Mouse (Mus musculus) liver, embryonic 15.5 days (tissue): ENCODE measurements around the gene Gtf2f2. TPM values are rescaled to one million over a fixed set of nuclear protein-coding genes. Genes with fewer than 3 reads are reported as not detected.
A peak's percentile ranks its signal among the peaks of the same experiment; 100 is the strongest.

Source experiments
- ATAC-seq: fragments of 200-750 bp; cut with Nextera tagmentation; 2 replicates; pipeline ENCODE4 v1.8.0; 2017; ENCODE audit warnings: moderate number of reproducible peaks, mild to moderate bottlenecking, moderate library complexity; ENCODE audit not compliant: insufficient read depth
- H3K27ac ChIP-seq: fragments of 300-500 bp; sonication (generic); replicated peaks from 2 replicates; pipeline ENCODE4 v1.5.1; 2015; ENCODE audit warnings: mild to moderate bottlenecking, inconsistent platforms
- H3K27me3 ChIP-seq: fragments of 300-500 bp; sonication (generic); 2 replicates; pipeline ENCODE4 v1.6.1; 2015; ENCODE audit warnings: mild to moderate bottlenecking, inconsistent platforms
- H3K36me3 ChIP-seq: fragments of 300-500 bp; sonication (generic); replicated peaks from 2 replicates; pipeline ENCODE4 v1.6.1; 2015; ENCODE audit warnings: moderate library complexity, mild to moderate bottlenecking, inconsistent platforms
- H3K4me1 ChIP-seq: fragments of 300-500 bp; sonication (generic); replicated peaks from 2 replicates; pipeline ENCODE4 v1.6.1; 2015; ENCODE audit warnings: inconsistent platforms
- H3K4me2 ChIP-seq: fragments of 300-500 bp; sonication (generic); 2 replicates; pipeline ENCODE4 v1.6.1; 2015; ENCODE audit warnings: moderate library complexity, mild to moderate bottlenecking, inconsistent platforms
- H3K4me3 ChIP-seq: fragments of 300-500 bp; sonication (generic); replicated peaks from 2 replicates; pipeline ENCODE4 v1.5.1; 2015; ENCODE audit warnings: mild to moderate bottlenecking, inconsistent platforms
- H3K9ac ChIP-seq: fragments of 300-500 bp; sonication (generic); 2 replicates; pipeline ENCODE4 v1.6.1; 2015; ENCODE audit warnings: moderate library complexity, mild to moderate bottlenecking, inconsistent platforms
- H3K9me3 ChIP-seq: fragments of 300-500 bp; sonication (generic); replicated peaks from 2 replicates; pipeline ENCODE4 v1.6.1; 2016; ENCODE audit warnings: inconsistent platforms
- WGBS: fragments of 180-500 bp; shearing (Covaris S2); methylation state at CpG from one replicate; pipeline ENCODE4 v1.1.7; 2015; ENCODE audit warnings: mixed read lengths; ENCODE audit not compliant: insufficient replicate concordance; 5-methylcytosine and 5-hydroxymethylcytosine counted together
- polyA plus RNA-seq: library from polyadenylated mRNA; unstranded; fragments of >200 nt; fragmentation: Nextera tagmentation; extraction: Ambion mirVana; gene quantifications from 2 replicates; pipeline ENCODE4 v1.2.1, GENCODE M21; 2015

Gtf2f2 gene
- polyA plus RNA-seq, 1 experiment from 2014 or later = 19.4 TPM

DNA sequence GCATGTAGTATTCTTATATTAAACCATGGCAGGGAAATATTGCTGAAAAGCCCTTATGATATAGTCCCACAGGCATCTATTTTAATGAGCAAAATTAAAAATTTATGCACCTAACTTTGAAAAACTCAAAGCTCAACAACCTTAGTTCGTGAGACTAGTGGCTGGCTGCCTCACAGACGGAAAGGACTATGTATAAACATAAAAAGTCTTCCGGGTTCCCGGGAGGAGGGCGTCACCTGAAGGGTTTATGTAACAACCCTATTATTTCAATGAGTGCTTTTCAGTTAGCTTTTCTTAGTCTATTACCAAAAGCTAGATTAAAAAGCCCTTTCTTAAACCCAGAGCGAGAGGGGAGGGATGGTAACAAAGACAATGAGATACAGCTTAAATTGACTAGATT, 98.7 kb downstream of the Gtf2f2 start:
- H3K9me3 ChIP-seq = no peaks in the 10 kb centered on the region
- ATAC-seq = no peak
- H3K27ac ChIP-seq = 0 out of 2 replicates have a peak overlapping the region, but pooled peaks have one; percentile 15
- no peak overlapping the region for H3K4me3 ChIP-seq
- WGBS = 76% methylated on average over 6 of the region's 6 CpGs
- no peak overlapping the region for H3K9ac ChIP-seq
- no peak overlapping the region for H3K4me2 ChIP-seq
- 0 out of 2 replicates have a peak, but pooled peaks cover 3% of the 10 kb centered on the region for H3K36me3 ChIP-seq
- H3K27me3 ChIP-seq = no peaks in the 10 kb centered on the region
- H3K4me1 ChIP-seq = no peaks in the 10 kb centered on the region

DNA sequence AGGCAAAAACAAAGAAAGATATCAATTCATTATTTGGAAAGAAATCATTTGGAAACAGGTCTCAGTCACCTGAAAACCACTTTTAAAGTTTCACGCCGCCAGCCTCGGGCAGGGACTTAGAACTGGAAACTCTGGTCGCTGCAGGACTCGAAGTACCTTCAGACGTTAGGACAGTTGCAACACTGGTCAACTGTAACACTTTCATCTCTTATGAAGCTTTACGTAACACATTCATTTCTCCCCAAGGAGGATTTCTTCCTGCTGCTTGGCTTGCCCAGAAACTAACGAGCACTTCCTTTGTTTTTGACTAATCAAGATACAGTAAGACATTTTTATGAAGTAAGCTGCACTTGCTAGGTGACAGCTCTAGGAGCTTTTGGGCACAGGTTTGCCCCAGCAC, 103.7 kb downstream of the Gtf2f2 start:
- H3K4me1 ChIP-seq = no peaks in the 10 kb centered on the region
- H3K4me3 ChIP-seq = no peak overlapping the region
- no peaks in the 10 kb centered on the region for H3K27me3 ChIP-seq
- WGBS = 81% methylated on average over 8 of the region's 8 CpGs
- peaks cover 31% of the 10 kb centered on the region for H3K36me3 ChIP-seq
- H3K27ac ChIP-seq = no peak overlapping the region
- H3K9ac ChIP-seq = no peak overlapping the region
- no peak overlapping the region for H3K4me2 ChIP-seq
- H3K9me3 ChIP-seq = no peaks in the 10 kb centered on the region
- ATAC-seq = no peak

DNA sequence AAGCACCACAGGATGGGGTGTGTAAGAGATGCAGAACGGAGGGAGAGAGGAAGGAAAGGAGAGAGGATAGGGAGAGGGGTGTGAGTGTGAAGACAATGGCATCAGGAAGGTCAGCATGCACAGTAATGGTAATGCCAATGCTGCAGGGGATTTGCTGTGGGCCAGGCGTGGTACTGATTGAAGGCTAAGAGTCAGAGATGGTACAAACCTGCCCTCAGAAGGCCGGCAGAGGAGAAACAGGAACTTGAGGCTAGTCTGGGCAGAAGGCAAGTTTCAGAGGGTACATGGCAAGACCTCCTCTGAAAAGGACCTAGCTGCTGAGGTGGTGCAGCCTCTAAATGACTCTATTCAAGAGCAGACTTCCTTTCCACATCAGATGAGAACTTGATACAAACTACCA, 105.7 kb downstream of the Gtf2f2 start:
- Histone ChIP-seq H3K27me3 (no peaks in the 10 kb centered on the region), H3K9me3 (no peaks in the 10 kb centered on the region), H3K4me3 (no peak overlapping the region), H3K9ac (no peak overlapping the region), H3K4me2 (no peak overlapping the region), H3K27ac (no peak overlapping the region), H3K4me1 (0 out of 2 replicates have a peak, but pooled peaks cover 4% of the 10 kb centered on the region), H3K36me3 (peaks cover 34% of the 10 kb centered on the region)
- ATAC-seq = no peak
- 81% methylated on average over 3 of the region's 3 CpGs for WGBS

DNA sequence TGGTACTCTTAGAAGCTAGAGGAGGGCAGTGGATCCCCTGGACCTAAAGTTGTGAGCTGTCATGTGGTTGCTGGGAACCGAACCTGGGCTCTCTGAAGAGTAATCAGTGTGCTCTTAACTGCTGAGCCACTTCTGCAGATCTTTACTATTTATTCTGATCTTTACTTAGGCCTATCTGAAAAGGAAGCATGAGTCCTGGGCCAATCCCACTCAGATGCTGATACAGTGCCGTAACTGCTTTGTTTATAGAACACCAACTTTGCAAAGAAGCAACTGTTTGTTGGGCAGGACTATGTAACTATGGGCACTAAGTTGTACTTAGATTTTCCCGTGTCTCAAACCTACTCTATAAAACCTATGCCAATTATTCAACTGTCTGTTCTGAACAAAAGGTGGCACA, 107.5 kb downstream of the Gtf2f2 start:
- Histone ChIP-seq H3K9ac (no peak overlapping the region), H3K36me3 (peaks cover 34% of the 10 kb centered on the region), H3K27ac (no peak overlapping the region), H3K9me3 (no peaks in the 10 kb centered on the region), H3K4me1 (0 out of 2 replicates have a peak, but pooled peaks cover 8% of the 10 kb centered on the region), H3K4me3 (no peak overlapping the region), H3K4me2 (no peak overlapping the region), H3K27me3 (no peaks in the 10 kb centered on the region)
- ATAC-seq = no peak
- WGBS = 77% methylated on average over 3 of the region's 3 CpGs

DNA sequence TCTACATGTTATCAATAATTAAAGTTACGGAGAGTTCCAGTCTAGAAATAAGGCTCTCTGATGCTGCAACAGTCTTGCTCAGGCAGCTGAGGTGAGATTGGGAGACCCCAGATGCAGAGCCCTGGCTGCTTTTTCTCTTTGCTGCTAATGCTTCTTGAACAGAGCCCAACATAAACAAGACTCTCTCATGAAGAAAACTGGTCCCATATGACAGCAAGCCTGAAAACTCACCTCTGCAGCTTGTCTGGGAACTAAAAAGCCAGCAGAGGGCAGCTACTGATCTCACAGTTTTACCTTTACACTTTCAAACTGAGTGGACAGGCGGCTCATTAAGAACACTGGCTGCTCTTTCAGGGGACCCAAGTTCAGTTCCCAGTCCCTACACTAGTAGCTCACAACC, 108.7 kb downstream of the Gtf2f2 start:
- Histone ChIP-seq H3K9me3 (no peaks in the 10 kb centered on the region), H3K4me1 (0 out of 2 replicates have a peak, but pooled peaks cover 8% of the 10 kb centered on the region), H3K4me2 (no peak overlapping the region), H3K27me3 (no peaks in the 10 kb centered on the region), H3K9ac (no peak overlapping the region), H3K4me3 (no peak overlapping the region), H3K36me3 (peaks cover 38% of the 10 kb centered on the region), H3K27ac (no peak overlapping the region)
- 60% methylated on average over 2 of the region's 2 CpGs for WGBS
- ATAC-seq = no peak

DNA sequence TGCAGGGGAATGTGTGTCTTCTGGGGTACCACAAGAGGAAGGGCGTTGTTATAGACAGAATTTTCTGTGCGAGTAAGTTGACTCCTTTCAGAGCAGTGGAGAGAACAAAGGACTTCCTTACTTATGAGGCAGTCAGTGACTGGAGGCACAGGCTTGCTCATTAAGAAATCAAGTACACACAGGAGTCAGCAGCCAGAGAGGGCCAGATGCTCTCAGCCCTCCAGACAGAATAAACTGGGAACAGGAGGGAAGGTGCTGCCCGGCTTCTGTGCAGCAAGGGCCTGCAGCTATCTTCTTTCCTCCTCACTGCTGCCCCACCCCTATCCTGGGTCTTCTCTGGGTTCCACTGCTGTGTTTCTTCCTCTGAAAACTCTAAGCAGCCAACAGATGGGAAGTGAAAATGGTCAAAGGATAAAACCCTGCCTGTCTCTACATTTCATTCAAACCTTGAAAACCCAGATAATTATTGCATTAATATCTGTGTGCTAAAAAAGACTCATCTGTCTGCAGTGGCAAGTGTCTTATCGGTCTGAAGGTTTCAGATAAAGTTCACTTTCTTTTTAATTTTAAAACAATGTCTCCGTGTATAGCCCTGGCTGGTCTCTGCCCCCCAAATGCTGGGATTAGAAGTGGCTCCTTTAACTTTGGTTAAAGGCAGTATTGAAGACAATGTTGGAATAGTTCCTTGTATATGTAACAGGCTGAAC, 109.7 kb downstream of the Gtf2f2 start:
- H3K36me3 ChIP-seq = peaks cover 37% of the 10 kb centered on the region
- H3K9ac ChIP-seq = no peak overlapping the region
- 40% methylated on average over 5 of the region's 5 CpGs for WGBS
- H3K27me3 ChIP-seq = no peaks in the 10 kb centered on the region
- ATAC-seq = no peak
- H3K4me3 ChIP-seq = no peak overlapping the region
- H3K4me1 ChIP-seq = 0 out of 2 replicates have a peak, but pooled peaks cover 8% of the 10 kb centered on the region
- no peak overlapping the region for H3K4me2 ChIP-seq
- H3K9me3 ChIP-seq = no peaks in the 10 kb centered on the region
- H3K27ac ChIP-seq = no peak overlapping the region

DNA sequence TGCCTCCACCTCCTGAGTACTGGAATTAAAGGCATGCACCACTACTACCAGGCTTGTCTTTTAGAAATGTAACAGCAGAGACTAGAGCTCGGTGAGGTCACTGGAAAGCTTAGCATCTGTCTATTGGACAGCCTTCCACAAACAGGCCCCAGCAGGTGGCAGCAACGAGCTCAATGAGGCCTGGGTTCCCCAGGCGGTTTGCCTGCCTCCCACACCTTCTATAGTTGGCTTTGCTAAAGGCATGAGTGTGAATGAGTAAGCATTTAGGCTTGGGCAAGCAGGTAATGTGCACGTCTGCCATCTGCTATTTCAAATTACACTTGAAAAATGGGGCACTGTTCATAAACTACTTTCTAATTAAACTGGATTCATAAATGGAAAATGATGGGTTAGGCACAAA, 111.1 kb downstream of the Gtf2f2 start:
- no peak overlapping the region for H3K4me3 ChIP-seq
- H3K4me2 ChIP-seq = no peak overlapping the region
- 0 out of 2 replicates have a peak, but pooled peaks cover 8% of the 10 kb centered on the region for H3K4me1 ChIP-seq
- peaks cover 25% of the 10 kb centered on the region for H3K36me3 ChIP-seq
- no peak overlapping the region for H3K27ac ChIP-seq
- no peak for ATAC-seq
- 18% methylated on average over 4 of the region's 4 CpGs for WGBS
- H3K9me3 ChIP-seq = no peaks in the 10 kb centered on the region
- no peaks in the 10 kb centered on the region for H3K27me3 ChIP-seq
- no peak overlapping the region for H3K9ac ChIP-seq

DNA sequence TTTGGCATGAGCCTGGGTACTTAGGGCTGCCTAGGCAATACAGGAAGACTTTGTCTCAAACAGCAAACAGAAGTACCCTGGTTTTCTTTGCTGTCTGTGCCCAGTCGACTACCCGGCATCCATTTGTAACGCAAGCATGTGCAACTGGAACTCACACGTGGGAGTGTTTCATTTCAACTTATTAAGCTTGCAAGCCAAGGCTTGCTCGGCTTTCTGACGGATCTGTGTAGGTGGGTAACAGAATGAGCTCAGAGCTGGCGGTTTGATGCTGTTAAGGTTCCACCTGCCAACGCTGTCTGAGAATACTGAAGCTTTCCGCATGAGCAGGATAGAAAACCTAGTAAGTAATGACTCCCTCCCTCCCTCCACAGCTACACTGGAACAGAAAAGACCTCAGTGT, 118.5 kb downstream of the Gtf2f2 start:
- H3K27me3 ChIP-seq = no peaks in the 10 kb centered on the region
- H3K9ac ChIP-seq = no peak overlapping the region
- no peak overlapping the region for H3K4me2 ChIP-seq
- H3K27ac ChIP-seq = no peak overlapping the region
- H3K36me3 ChIP-seq = peaks cover 11% of the 10 kb centered on the region
- ATAC-seq = no peak
- no peak overlapping the region for H3K4me3 ChIP-seq
- H3K4me1 ChIP-seq = no peaks in the 10 kb centered on the region
- 72% methylated on average over 9 of the region's 9 CpGs for WGBS
- no peaks in the 10 kb centered on the region for H3K9me3 ChIP-seq

DNA sequence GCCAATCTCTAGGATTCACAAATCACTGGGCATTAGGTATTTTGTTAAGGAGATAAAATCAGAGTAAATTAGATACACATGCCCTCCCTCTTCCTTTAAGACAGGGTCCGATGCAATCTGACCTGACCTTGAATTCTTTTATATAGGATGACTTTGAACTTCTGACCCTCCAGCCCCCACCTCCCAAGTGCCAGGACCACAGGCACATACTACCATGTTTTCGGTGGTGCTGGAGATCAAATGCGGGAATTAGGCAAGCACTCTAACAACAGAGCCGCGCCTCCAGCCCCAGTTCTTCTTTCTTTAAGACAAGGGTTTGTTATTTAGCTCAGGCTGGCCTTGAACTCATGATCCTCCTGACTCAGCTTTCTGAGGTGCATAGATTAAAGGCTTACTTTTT, 126.8 kb downstream of the Gtf2f2 start:
- ATAC-seq = no peak
- Histone ChIP-seq H3K27ac (no peak overlapping the region), H3K4me3 (no peak overlapping the region), H3K27me3 (no peaks in the 10 kb centered on the region), H3K36me3 (no peaks in the 10 kb centered on the region), H3K4me2 (no peak overlapping the region), H3K9me3 (no peaks in the 10 kb centered on the region), H3K4me1 (no peaks in the 10 kb centered on the region), H3K9ac (no peak overlapping the region)
- 59% methylated on average over 5 of the region's 5 CpGs for WGBS

DNA sequence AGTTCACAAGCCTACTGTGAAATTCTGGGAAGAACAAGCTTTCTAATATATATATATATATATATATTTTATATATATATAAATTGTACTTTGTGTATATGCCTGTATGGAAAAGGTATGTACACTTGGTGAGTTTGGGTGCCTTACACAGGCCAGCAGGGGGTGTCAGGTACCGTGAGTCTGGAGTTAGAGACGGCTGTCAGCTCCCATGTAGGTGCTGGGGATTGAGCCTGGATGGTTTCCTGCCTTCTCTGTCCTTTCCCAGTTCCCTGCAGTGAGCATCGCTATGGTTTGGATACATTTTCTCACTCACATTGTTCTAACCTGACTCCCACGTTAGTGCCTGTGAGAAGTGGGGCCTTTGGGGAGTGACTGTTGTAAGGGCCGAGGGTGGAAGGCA, 127.3 kb downstream of the Gtf2f2 start:
- 66% methylated on average over 5 of the region's 5 CpGs for WGBS
- H3K36me3 ChIP-seq = no peaks in the 10 kb centered on the region
- H3K9me3 ChIP-seq = no peaks in the 10 kb centered on the region
- no peak overlapping the region for H3K4me3 ChIP-seq
- ATAC-seq = no peak
- no peak overlapping the region for H3K9ac ChIP-seq
- no peaks in the 10 kb centered on the region for H3K27me3 ChIP-seq
- H3K4me2 ChIP-seq = no peak overlapping the region
- no peaks in the 10 kb centered on the region for H3K4me1 ChIP-seq
- no peak overlapping the region for H3K27ac ChIP-seq

DNA sequence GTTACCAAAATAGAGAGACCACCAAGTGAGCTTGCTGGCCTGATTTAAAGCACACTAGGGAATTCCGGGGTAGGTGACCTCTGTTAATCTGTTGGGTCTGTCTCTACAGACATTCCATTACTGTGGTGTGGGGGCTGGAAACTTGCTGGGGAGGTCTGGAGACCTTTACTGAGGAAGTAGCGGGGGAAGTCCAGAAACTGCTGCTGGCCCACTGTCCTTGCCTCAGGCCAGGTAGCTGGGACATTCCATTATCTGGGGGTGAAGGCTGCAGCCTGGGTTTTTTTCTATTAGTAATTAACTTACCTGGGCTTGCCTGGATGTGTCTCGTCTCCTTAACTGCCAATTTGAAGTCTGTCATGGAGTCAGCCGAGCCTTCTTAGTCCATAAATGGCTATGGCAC, 128.8 kb downstream of the Gtf2f2 start:
- Histone ChIP-seq H3K36me3 (no peaks in the 10 kb centered on the region), H3K9ac (no peak overlapping the region), H3K4me3 (no peak overlapping the region), H3K4me2 (no peak overlapping the region), H3K27me3 (peaks cover 2% of the 10 kb centered on the region; the same call in 1 of the 2 replicates), H3K27ac (no peak overlapping the region), H3K4me1 (no peaks in the 10 kb centered on the region), H3K9me3 (no peaks in the 10 kb centered on the region)
- WGBS = 44% methylated on average over 4 of the region's 4 CpGs
- ATAC-seq = no peak

DNA sequence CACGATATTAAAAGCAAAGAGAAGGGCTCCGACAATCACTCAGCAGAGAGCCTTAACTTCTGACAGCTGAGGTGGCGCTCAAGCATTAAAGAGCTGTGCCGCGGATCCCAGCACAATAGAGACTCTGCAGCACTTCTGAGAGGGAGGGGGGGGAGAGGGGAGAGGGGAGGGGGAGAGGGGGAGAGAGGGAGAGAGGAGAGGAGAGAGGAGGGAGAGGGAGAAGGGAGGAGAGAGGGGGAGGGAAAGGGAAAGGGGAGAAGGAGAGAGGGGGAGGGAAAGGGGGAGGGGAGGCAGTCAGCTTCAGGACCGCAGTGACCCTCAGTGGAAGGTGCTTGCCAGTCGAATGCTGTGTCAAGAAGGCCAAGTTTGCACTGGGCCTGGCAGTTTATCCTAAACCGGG, 131.7 kb downstream of the Gtf2f2 start:
- 35% methylated on average over 8 of the region's 8 CpGs for WGBS
- H3K9ac ChIP-seq = no peak overlapping the region
- H3K4me3 ChIP-seq = no peak overlapping the region
- peaks cover 4% of the 10 kb centered on the region; the same call in 1 of the 2 replicates for H3K27me3 ChIP-seq
- no peak overlapping the region for H3K27ac ChIP-seq
- H3K36me3 ChIP-seq = no peaks in the 10 kb centered on the region
- H3K4me2 ChIP-seq = no peak overlapping the region
- no peaks in the 10 kb centered on the region for H3K9me3 ChIP-seq
- no peak for ATAC-seq
- no peaks in the 10 kb centered on the region for H3K4me1 ChIP-seq
